Mouse (Mus musculus) cerebellum, adult 9-10 months (tissue): ENCODE results near the gene Rasl11b.

Experiments used
- DNase-seq: peaks from one replicate; pipeline ENCODE4 v3.0.0; 2022

The Rasl11b gene

GRCm38 (mm10) chr5:74189484-74190160, 5.5 kb upstream of the Rasl11b start:
- DNase-seq, result no peak

DNA sequence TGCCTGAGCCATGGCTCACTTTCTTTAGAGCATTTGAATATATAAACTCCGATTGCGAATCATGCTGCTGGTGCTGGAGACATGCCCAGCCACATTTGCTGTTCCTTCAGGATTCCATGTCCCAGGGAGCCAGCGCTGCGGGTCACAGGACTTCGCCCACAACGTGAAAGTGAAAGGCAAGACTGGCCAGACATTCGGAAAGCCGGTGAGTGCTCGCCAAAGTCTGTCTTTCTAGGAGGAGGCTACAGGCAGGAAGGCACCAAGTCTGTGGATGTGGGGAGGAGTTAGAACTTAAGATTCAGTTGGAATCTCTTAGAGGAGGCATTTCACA, 5.0 kb upstream of the Rasl11b start:
- DNase-seq, result no peak

DNA sequence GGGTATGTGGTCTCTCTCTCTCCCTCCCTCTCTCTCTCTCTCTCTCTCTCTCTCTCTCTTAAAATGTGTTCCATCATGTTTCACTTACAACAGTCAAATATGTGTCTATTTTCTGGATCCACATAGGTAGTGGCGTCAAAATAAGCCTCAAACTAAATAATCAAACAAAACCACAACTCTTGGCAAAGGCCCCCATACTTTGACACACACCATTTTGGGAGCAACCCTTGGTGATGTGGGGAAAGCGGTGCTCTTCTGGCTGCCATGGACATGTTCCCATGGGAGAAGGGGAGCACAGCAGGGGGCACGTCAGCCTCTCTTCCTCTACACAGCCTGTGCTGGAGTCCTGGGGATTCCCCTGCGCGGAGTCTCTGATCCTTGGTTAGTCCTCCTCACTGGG, 4.2 kb upstream of the Rasl11b start:
- DNase-seq, result no peak

DNA sequence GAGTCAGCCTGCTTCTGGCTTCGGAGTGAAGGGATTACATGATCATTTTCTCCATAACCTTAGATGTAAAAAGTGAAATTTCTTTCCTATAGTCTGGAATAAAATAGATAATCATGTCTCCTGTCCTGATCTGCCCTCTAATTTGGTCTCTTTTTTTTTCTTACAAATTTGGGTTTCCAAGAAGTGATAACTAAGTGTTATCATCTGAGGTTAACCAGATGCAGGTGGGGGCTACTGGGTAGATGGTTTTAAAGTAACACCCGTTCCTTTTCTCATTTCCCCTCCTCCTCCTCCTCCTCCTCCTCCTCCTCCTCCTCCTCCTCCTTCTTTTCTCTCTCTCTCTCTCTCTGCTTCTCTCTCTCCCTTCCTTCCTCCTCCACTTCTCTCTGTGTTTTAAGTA, 2.1 kb upstream of the Rasl11b start:
- DNase-seq, result no peak

- no peak for DNase-seq
These were observed 1.5 kb upstream of the Rasl11b start for GRCm38 (mm10) chr5:74193626-74194025.

- DNase-seq, result peak; percentile 43
These were observed 852 bp upstream of the Rasl11b start for GRCm38 (mm10) chr5:74194027-74194840.

- DNase-seq, result peak; percentile 41
These were observed 674 bp downstream of the Rasl11b start for GRCm38 (mm10) chr5:74195614-74196306.

DNA sequence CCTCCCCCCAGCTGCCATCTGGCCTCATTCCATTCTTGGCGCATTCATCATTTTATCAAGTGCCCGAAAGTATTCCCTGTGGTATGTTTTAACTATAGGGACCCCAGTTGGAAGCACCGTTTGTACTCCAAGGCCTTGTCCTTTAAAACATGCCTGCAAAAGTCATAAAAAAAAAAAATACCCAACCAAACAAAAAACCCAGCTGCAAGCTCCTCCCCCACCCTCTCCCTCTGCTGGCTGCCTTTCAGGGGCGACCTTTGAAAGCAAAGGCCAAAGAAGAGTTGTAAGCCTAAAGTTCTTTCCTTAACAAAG, 1.2 kb downstream of the Rasl11b start:
- peak; percentile 31 for DNase-seq

- DNase-seq, result no peak
These were observed 2.6 kb downstream of the Rasl11b start for GRCm38 (mm10) chr5:74197541-74198330.

DNA sequence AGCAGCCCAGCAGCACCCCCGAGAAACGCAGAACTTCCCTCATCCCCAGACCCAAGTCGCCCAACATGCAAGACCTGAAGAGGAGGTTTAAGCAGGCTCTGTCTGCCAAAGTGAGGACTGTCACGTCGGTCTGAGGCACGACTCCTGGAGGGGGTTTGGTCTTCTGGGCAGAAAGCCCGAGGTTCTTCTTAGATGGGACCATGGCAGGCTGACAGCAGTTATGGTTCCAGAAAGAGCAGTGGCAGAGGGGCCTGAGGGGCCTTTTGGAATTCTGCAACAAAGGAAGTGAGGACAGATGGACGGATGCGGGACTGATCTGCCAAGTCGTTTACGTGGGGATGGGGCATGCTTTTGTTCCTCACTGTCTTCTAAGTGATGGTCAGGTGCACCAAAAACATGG, 3.4 kb downstream of the Rasl11b start:
- no peak for DNase-seq

DNA sequence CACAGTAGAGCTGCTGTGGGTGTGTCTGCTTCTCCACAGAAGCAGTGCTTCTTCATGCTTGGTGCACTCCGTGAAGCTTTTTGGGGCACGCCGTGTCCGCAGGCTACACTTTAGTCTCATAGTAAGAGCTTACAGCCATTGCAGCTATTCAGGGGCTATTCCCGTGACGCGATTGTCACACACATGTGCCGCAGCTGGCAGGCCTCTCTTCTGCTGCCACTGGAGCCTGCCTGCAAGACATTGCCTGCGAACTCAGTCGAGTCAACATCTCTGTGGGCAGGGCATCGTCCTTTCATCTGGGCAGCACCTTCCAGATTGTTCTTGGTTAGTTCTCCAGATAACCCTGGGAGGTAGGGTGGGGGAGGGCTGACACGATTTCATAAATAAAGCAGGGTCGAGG, 4.7 kb downstream of the Rasl11b start:
- no peak for DNase-seq

GRCm38 (mm10) chr5:74200481-74200880, 5.4 kb downstream of the Rasl11b start:
- DNase-seq, result no peak

DNA sequence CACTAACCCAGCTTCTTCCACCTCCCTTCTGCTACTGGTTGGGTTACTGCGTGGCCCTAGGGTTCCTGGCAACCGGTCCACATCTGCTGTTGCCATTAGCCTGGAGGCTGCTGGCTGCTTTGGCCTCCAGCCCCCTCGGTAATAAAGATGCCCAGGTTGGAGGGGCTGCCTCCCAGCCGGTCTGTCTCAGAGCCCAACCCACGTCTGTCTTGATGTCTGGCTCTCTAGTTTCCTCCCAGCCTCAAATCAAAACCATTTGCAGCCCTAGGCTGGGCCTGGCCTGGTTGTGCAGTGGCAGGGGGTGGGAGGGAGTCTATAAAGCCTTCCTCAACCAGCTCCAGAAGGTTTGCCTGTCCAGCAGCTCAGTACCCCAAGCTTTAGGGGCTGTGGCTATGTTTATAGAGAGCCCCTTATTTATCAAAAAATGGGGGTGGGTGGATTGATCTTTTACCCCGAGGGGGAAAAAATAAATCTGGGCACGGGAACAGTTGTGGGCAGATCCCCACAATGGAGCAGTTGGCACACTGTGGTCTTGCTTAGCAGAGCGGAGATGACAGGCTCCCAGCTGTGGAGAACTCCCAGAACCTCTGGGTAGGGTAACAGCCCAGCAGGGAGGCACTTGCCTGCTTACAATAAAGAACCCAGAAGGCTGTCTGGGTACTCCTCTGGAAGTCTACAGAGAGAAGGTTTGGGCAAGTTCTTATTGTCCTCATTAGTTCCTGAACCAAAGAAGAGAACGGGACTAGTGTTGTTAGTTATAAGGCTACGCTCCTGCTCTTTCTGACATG, 6.7 kb downstream of the Rasl11b start:
- no peak for DNase-seq

DNA sequence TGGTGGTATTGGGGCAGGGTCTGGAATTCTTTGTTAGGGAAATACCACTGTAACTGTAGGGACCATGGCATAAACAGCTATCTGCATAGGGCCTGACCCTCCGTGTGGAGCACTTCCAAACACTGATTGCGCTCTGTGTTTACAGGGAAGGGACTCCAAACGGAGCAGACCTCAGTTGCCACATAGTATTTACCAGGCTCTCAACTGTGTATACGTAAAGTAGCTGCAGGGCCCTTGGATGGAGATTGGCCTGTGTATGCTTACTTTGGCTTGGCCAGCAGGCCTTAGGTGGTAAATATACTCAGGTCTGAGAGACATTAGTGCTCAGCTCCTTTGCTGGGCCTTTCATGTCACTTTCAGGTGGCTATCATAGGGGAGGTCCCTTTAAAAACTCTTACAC, 7.4 kb downstream of the Rasl11b start:
- DNase-seq, result no peak

DNA sequence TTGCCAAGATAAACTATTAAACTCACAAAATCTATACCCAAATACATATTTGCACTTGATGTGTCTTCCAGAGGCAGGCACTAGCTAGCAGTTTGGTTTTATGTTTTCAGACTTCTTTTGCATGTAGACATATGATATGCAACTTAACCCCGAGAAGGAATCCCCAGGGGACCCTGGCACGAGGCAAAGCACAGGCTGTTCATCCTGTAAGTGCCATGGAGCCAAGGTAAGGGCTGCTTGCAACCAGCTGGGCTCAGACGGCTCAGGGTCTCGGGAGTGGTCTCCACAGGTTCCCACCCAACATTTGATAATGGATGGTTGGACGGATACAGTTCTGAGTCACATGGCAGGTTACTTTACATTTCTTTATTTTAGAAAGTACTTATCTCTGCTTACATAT, 9.4 kb downstream of the Rasl11b start:
- no peak for DNase-seq

DNA sequence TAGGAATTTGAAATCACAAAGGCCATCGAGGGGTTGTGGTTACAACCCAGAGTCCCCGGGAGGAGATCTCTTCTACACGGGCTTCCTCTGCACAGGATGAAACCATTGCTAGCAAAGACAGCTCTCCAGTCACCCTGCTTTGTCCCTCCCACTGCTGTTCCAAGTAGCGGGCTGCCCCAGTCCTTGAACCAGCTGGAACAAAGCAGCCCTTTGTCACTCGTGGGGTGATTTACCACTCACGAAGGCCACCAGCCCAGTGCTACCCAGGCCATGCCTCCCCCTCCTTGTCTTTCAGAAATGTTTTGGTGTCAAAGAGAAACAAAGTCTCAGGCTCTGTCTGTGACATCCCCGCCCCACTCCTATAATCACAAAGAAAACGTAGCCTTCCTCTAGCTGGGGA, 10.4 kb downstream of the Rasl11b start:
- DNase-seq, result no peak

DNA sequence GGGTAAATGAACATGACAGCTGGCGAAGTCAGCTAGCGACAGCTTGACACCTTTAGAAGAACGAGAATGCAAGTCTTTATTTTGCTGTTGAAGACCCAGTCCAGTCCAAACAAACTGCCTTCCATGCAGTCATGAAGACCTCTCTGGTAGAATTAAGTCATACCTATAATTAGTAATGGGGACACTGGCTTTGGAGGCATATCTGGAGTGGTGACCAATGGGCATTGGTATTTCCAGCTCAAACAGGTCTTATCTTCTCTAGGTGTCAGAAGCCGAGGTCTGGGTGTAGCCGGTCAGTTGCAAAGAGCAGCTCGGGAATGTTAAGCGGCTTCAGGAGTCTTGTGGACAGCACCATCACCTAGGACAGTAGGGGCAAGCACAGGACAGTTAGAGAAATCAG, 11.0 kb downstream of the Rasl11b start:
- no peak for DNase-seq

GRCm38 (mm10) chr5:74206649-74207048, 11.6 kb downstream of the Rasl11b start:
- no peak for DNase-seq

- no peak for DNase-seq
These were observed 12.1 kb downstream of the Rasl11b start for GRCm38 (mm10) chr5:74207209-74207608.

- DNase-seq, result no peak
These were observed 13.4 kb downstream of the Rasl11b start for GRCm38 (mm10) chr5:74208438-74208837.

- DNase-seq, result peak; percentile 26
These were observed 14.6 kb downstream of the Rasl11b start for GRCm38 (mm10) chr5:74209640-74210039.

DNA sequence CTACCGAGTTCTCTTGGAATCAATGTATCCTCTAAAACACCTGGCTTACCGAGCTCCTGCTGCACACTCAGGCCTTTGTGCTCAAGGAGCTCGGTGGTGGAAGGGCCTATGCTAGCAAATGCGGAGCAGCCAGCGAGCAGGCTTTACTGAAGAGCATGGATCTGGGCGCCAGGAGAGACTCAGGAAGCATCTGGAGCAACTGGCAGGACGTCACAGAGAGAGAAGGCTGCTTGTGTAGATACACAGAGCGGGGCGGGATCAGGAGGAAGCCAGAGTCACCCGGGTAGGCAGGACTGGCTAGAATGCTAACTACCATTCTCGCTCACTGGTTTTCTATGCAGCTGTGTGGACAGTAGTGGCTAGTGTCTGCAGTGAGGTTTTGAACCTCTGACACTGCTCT, 16.3 kb downstream of the Rasl11b start:
- DNase-seq, result no peak
